Mouse (Mus musculus) urinary bladder, adult 2 months (tissue): ENCODE measurements at regions not wholly inside any gene's neighbourhood (a gene's known extent, or its start where the extent isn't known, plus 50 kb on each side); places are given as distances from the start of the nearest gene placed in this dataset.

Source experiments
- DNase-seq: peaks from one replicate; pipeline ENCODE4 v3.0.0; 2022; ENCODE audit warnings: low spot score

GRCm38 (mm10) chr13:44398613-44399369 is 330.5 kb upstream of the Jarid2 start:
- no peak for DNase-seq

GRCm38 (mm10) chr13:44399370-44399685 is 329.9 kb upstream of the Jarid2 start:
- no peak for DNase-seq

DNA sequence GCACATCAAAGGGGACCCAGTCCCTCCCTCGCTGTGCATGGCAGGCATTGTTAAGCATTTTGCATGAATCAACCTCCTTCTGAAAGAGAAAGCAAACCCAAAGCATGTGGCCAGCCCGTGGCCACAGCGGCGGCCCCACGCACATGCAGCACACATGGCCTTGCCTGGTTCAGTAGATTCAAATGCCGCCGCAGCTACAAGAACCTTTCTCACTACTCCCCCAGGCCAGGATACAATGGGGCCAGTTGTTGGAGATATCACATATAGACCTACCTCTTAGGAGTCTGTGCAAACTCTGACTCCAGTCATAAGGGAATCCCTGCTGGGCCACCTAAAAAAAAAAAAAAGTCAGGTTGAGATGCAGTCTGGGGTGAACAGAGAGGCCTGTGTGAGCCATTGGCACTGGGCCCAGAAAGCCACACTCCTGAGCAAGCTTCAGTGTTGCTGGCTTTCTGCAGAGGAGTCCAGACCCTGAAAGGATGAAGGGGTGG is 329.4 kb upstream of the Jarid2 start:
- no peak for DNase-seq

- no peak for DNase-seq
Observed at GRCm38 (mm10) chr13:44404010-44404575, 325.2 kb upstream of the Jarid2 start.

DNA sequence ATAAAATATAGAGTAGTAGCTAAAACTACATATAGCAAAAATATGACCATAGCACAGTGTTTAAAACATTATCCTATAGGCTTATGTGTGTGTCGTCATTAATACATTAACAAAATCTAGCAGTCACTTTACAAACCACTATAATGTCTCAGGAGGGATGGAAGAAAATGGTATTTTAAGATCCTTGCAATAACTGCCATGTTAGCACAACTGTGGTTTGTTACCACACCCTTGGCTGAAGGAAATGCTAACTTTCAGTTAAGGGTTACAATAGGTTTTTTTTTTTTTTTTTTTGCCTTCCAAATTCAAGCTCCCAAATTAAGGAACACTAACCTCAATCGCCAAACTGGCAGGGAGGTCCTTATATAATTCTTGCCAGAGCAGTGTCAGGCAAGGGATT is 322.0 kb upstream of the Jarid2 start:
- no peak for DNase-seq

DNA sequence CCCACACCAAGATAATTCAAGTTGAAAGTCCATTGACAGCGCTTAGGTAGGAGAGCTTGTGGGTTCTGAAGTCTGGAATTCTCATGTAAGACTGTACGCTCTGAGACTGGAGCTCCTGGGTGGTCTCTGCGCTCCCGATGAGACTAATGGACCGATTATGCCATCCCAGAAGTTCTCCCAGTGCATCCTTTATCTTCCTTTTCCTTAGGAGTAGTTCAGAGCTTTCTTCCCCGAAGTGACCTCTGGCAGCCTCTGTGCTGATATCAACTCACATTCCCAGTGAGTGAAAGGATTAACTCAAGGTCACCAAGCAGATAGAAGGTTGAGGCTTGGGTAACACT is 320.7 kb upstream of the Jarid2 start:
- DNase-seq = no peak

- DNase-seq = no peak
Observed at GRCm38 (mm10) chr13:44408960-44409719, 320.1 kb upstream of the Jarid2 start.

- no peak for DNase-seq
Observed at GRCm38 (mm10) chr13:44409720-44410047, 319.6 kb upstream of the Jarid2 start.

GRCm38 (mm10) chr13:44411781-44412496 is 317.3 kb upstream of the Jarid2 start:
- no peak for DNase-seq

- no peak for DNase-seq
Observed at GRCm38 (mm10) chr13:44413305-44413704, 316.0 kb upstream of the Jarid2 start.

GRCm38 (mm10) chr13:44415971-44416370 is 313.3 kb upstream of the Jarid2 start:
- DNase-seq = no peak

DNA sequence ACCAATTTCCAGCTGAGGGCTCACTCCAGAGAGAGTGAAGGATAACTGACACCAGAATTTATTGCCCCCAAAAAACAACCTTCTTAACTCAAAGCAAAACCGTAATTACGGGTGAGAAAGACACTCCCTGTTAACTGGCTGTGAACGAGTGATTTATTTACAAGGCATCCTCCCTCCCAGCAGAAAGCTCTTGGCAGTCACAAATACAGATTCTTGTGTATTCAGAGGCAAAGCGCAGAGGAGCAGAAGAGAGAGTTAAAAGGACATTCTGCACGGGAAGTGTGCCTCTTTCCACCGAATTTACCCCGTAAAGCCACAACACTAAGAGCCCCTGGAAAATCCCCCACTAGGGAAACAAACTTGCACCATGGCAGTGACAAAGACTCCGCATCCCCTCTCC is 312.3 kb upstream of the Jarid2 start:
- DNase-seq = no peak

- DNase-seq = no peak
Observed at GRCm38 (mm10) chr13:44419056-44419455, 310.2 kb upstream of the Jarid2 start.

- no peak for DNase-seq
Observed at GRCm38 (mm10) chr13:44419472-44420226, 309.6 kb upstream of the Jarid2 start.

GRCm38 (mm10) chr13:44420227-44420592 is 309.1 kb upstream of the Jarid2 start:
- no peak for DNase-seq

- no peak for DNase-seq
Observed at GRCm38 (mm10) chr13:44420941-44421340, 308.3 kb upstream of the Jarid2 start.

- no peak for DNase-seq
Observed at GRCm38 (mm10) chr13:44421426-44421825, 307.8 kb upstream of the Jarid2 start.

- no peak for DNase-seq
Observed at GRCm38 (mm10) chr13:44421922-44422321, 307.4 kb upstream of the Jarid2 start.

GRCm38 (mm10) chr13:44430492-44430891 is 298.8 kb upstream of the Jarid2 start:
- no peak for DNase-seq

DNA sequence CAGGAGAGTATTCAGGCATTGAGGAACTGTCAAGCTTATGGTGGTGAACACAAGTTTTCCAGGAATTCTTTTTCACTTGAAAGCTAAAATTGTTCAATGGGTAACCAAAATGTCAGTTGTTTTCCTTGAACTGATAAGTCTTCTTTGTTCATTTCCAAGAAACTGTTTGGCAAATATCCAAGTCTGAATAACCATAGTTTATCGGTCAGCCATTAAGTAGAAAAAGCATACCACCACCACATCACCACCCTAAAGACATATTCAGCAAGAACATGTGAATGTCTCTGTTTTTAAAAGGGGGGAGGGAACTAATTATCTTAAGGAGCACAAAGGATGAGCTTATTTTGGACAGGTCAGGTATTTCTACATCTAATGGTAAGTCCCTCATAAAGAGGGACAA is 291.6 kb upstream of the Jarid2 start:
- DNase-seq = no peak

DNA sequence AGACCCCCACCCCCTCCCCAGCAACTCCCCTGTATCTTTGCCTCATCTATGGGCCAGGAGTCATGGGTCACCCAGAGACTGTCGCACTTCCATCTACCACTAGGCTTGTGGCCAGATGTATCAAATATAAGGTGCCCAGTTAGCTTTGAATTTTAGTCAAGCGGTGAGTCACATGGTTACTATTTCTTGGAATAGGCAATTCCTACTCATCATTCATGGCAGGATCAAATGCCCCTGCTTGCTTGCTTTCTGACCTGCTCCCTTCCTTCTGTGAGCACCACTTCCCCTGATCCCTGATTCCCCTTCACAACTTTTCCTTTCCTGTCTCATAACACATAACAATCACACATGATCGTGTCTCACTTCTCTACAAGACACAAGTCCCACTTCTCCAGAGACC is 288.2 kb upstream of the Jarid2 start:
- DNase-seq = no peak
